Mouse (Mus musculus) adipocyte (in vitro differentiated cells): ENCODE results near the gene Dxo.

Experiments
- DNase-seq: peaks from one replicate; pipeline ENCODE4 v3.0.0-alpha.2; 2016; ENCODE audit warnings: low spot score

Gene Dxo

DNA sequence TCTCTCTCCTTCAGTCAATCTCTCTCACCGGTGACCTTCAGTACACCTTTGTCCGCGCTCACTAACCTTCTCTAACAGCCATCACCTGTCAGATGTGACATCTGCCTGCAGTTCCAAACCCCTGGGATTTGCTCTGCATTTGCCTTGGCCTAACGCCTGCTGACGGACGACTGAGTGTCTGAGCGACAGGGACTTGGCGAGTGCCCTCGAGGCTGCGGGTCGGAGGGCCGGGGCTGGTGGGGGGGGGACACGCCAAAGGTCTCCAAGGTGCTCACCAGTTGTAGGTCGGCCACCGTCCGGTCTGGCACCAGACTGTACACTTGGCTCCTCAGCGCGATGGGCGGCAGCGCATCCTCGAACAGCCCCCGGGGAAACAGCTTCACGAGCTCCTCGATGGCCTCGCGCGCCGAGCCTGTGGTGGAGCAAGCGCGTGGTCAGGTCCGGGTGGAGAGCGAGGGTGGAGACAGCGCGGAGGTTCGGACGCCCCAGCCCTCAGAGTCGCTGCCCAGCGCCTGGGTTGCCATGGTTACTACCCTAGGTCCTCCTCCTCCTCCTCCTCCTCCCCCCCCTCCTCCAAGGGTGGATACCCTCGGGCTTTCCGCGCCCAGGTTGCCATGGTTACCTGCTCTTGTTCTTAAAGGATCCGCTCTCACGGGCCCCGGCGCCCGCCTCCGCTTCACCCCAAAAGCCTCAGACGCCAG, 514 bp upstream of the Dxo start:
- DNase-seq, result peak; percentile 33

DNA sequence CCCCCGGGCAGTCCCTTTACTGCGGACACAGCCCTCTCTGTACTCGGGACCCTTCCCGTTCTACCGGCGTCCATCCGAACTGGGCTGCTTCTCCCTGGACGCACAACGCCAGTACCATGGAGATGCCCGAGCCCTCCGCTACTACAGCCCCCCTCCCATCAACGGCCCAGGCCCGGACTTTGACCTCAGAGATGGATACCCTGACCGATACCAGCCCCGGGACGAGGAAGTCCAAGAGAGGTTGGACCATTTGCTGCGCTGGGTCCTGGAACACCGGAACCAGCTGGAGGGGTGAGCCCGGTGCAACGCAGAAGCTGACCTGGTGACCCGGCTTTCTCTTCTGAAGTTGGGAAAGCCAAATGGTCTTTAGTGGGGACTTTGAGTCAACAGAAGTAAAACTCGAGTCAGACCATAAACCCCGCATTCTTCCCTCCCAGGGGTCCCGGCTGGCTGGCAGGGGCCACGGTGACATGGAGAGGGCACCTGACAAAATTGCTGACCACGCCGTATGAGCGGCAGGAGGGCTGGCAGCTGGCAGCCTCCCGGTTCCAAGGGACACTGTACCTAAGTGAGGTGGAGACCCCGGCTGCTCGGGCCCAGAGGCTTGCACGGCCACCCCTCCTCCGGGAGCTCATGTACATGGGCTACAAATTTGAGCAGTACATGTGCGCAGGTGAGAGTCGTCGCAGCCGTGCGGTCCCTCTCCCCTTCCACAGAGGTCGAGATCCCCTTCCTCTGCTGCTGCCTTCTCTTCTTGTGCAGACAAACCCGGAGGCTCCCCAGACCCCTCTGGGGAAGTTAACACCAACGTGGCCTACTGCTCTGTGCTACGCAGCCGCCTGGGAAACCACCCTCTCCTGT, 875 bp downstream of the Dxo start:
- no peak for DNase-seq

DNA sequence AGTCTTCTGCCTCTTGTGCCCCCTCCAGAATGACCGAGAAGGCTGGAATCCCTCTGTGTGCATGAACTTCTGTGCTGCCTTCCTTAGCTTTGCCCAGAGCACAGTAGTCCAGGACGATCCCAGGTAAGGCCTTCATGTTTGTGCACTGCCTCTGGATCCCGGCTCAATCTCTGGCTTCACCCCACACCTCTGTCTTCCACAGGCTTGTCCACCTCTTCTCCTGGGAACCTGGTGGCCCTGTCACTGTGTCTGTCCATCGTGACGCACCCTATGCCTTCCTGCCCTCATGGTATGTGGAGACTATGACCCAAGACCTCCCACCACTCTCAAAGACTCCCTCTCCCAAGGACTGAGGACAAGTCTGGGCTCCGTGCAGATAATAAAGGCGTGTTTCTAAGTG, 2.0 kb downstream of the Dxo start:
- no peak for DNase-seq

DNA sequence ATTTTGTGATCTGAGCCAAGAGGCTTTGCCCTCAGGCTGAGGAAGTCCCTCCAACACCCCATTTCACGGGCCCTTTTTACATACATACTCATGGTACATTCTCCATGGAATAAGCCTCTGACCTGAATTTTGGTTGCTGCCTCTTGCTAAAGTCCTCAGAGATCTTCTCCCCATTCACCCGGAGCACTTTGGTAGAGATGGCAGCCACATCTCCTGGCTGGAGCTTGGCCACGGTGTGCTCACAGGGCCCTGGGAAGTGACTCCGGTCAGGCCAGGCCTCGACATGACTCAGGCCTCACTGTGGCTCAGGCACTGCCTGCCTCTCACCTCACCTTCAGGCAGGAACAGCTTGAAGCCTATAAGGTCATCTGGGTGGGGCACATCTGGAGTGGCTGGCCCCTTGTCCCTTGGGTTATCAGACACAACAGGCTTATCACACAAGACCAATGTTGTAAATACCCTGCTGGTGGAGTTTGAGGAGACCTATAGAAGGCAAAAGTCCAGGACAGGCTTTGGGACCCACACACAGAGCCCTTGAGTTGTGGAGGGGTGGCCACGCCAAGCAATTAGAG, 4.0 kb downstream of the Dxo start:
- peak; percentile 71 for DNase-seq

DNA sequence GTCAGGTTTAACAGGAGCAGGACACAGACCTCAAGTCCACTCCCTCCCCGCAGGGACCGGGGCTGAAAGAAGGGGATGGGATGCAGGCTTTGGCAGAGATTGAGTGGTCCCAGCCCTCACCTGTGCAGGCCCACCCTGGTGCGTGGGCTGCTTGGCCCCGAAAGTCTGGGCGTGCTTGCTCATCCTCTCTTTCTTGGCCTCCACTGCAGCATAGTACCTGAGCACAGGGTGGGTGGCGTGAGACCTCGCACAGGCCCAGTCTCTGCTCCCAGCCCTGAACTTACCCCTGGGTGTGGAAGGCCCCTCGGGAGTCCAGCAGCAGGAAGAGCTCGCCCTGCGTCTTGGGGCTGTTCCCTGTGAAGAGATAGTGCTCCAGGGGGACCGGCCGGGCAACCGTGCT, 8.1 kb downstream of the Dxo start:
- DNase-seq, result no peak

DNA sequence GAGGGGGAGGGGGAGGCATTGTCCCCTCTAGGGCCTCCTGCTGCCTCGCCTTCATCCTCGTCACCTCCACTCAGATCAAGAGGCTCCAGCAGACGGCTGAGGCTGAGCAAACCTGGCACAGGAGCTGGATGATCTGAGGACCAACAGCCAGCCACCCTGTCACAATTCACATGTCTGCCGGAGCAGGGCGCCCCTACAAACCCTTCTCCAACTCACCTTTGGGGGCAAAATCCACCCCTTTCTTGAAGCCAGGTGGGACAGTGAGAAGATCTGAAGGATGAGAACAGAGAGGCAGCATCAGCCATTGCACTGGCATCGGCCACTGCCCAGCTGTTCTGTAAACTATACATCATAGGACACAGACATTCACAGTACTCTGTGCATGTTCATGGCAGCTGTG, 10.4 kb downstream of the Dxo start:
- no peak for DNase-seq

DNA sequence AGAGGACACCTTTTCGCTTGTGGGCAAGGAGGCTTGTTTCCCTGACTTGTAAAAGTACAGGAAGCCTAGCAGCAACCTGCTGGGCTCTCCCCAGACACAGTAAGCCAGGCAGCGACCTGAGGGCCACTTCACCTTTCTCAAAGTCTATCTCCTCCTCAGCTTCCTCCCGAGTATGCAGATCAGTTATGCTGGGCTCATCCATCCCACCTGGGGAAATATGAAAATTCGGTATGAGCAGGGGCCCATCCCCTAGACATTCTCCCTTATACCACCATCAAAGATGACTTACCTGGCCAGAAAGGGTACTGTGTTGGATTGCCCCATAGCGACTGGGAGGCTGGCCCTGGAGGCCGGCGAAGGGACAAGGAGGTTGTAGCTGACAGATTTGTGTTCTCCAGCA, 10.8 kb downstream of the Dxo start:
- no peak for DNase-seq

DNA sequence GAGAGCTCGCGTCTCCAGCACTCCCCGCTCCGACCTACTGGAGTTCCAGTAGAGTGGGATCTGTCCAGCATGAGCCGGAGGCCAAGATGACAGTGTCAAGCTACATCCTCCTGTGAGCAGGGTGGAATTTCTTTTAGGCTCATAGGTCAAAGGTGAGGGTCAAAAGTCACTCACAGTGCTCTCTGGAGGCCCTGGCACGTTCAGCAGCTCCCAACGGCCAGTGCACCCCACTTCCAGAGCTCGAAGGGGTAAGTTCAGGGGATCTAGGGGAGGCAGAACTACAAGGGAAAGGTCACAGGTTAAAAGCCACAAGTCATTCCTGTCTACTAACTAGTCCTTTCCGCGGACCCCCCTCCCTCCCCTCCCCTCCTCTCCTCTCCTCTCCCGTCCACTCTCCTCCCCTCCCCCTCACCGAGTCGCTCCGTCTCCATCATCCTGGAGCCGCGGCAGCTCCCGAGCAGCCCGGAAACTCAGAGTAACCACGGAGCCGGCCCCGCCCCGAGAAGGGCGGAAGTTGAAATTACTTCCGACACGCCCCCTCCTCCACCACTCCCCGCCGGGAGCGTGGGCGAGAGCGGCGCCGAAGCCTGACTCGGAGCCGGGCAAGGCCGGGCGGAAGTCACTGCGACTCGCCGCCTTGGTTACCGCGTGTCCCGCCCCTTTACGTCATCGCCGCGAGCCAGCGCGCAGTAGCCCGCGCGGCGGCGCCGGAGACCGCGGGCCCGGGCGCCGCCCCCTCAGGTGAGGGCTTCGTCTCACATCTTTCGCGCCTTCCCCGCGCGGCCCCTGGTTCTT, 13.1 kb downstream of the Dxo start, which contains the start of the genes Skiv2l and Nelfe:
Gene Skiv2l (minus strand): TSS at position 489 of the 795 bp plus-strand sequence.
Gene Nelfe (plus strand): TSS at position 670 of the 795 bp plus-strand sequence.
- peak; percentile 98 for DNase-seq

DNA sequence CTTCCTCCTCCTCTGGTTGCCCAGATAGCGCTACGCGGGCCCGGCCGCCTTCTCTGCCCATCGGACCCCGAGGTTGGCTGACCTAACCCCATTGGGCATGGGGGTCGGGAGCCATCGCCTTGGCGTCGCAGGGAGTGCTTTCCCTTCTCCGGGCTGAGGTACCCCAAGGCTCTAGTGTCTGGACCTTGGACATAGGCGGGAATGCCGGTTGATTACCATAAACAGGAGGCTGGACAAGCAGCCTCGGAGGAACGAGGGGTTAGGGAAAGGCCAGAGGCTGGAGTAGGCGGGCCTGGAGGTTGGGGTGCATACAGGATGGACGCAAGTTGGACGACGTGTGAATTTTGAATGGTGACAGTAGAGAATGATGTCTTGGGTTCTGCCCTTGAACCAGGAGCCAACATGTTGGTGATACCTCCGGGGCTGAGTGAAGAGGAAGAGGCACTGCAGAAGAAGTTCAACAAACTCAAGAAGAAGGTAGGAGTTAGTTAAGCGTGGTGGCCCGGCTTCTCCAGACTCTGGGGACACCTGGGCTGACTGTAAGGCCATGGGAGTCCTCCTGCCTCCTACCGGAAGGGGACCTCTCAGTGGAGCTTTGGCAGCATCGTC, 13.8 kb downstream of the Dxo start:
- DNase-seq, result no peak

DNA sequence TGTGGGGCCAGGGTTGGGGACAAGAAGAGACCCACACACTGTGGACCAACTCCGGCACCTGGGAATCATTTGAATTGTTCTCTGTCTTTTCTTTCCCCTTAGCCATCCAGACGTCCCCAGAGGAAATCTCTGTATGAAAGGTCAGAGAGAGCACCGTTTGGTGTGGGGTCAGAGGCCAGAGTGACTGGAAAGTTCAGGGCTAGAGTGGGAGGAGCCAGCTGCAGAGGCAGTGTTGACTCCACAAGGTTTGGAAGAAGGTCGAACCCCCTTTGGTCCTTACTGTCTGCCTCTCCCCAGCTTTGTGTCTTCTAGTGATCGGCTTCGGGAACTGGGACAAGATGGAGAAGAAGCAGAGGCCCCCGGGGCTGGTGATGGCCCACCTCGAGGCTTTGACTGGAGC, 16.7 kb downstream of the Dxo start:
- no peak for DNase-seq

DNA sequence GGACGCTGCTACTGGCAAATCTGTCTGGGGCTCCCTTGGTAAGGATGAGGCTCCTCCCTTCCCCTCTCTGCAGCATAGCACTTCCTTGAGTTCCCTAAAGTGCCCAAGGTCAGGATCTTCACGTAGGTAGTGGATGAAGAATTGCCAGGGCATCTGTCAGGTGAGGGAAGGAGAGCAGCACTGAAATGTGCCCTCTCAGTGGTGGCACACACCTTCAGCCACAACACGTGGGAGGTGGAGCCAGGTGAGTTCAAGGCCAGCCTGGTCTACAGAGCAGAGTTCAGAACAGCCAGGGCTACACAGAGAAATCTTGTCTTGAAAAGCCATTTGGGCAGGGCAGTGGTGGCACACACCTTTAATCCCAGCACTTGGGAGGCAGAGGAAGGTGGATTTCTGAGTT, 17.9 kb downstream of the Dxo start:
- DNase-seq, result no peak

DNA sequence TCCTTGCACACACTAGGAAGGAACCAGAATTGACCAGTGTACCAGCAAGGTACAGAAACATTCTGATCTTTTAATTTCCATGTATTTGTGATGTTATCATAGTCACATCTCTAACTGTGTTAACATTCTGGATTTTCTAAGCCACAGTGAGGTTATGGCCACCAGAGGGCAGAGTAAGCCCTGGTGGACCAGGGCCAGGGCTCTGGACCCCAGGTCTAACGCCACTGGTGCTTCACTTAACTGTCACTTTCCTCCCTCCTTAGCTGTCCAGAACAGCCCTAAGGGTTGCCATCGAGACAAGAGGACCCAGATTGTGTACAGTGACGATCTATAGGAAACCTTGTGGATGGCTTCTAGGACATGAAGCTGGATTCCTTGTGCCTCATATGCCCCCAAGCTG, 19.0 kb downstream of the Dxo start:
- DNase-seq, result peak; percentile 50

DNA sequence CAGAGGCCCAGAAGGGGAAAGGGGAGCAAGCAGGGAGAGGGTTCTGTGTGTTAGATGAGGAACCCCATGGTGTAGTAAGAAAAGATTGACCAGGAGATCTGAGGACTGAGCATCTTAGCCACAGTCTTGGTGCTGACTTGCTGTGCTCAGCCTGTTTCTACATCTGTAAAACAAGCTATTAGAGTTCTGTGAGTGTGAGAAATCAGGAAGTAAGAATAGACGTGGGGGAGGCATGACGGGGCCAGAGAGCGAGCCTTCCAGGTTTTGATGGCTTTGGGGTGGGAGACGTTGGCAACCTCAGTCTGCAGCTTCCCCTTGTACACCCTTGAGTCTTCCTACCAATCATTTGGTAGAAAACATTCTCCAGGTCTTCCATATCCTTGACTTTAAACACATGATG, 21.9 kb downstream of the Dxo start:
- no peak for DNase-seq

DNA sequence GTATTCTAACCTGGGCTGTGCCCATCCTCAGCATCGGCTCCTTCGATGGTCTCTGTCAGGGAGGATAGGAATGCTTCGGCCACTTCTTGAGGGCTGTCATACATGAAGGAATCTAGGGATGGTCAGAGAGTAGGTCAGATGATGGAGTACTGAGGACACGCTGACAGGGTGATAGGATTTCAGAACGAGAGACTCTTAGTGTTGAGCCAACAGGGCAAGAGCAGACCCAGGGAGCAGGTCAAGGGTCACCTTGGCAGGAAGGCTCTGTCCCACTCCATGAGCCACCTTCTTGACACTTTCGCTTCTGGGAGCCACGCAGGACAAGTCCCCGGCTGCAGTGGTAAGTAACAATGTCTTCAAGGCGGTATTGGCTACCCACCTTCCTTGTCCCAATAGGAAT, 23.7 kb downstream of the Dxo start:
- no peak for DNase-seq

DNA sequence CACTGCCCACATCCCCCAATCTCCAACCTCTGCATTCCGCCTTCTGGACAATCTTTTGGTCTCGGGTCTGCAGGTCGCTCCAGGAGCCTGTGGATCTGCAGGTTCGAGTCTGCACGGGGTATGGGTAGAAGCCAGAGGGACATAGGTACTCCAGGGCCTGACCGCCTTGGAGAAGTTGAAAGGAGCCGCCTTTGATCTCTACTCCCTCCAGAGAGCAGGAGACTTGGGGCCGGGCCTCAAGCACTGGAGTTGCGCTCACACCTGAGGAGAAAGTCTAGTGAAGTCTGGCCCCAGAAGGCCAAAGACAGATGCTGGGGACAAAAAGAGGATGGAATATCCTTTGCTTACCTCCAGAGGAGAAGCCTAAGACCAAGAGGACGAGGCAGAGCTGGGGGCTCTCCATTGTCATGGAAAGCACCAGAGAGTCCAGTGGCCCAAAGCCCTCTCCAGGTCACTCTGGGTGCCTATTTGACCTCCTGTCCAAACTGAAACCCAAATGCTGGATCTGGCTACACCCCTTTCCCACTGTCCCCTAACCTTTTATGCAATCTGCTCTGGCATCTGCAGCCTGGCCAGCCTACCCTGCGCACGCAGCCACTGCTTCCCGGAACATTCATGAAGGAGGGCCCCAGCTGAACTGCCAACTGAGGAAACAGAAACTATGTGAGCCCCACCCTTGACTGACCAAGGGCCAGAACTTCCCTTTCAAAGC, 25.0 kb downstream of the Dxo start:
- DNase-seq, result peak; percentile 36

DNA sequence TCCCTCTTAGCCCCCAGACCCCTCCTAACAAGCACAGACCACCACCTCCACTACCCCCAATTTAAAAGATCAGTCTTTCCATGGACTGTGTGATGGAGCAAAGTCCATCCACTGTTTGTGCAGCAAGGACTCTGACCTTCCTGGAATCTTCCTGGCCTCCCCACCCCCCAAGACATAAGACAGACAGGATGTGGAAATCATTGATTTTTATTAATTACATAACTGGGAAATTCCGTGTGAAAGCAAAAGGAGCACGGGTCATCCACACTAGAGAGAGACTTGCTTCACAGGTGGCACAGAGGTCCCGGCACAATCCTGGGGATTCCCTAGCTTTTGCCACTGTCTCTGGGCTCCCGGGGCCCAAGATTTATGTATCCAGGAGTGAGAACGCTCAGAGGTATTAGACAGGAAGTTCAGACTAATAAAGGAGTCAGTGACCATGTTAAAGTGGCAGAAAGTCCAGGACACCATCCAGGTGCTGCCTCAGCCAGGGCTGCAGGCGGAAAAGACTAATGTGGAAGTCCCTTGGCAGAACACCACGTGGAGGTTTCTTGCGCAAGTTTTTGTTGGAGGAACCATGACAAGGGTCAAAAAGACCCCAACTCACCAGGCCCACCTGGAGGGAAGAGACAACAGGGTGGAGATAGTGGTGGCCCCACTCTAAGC, 25.7 kb downstream of the Dxo start, which contains the start of gene Cfb:
Gene Cfb (minus strand): TSS at position 103 of the 666 bp plus-strand sequence.
- peak; percentile 50 for DNase-seq

DNA sequence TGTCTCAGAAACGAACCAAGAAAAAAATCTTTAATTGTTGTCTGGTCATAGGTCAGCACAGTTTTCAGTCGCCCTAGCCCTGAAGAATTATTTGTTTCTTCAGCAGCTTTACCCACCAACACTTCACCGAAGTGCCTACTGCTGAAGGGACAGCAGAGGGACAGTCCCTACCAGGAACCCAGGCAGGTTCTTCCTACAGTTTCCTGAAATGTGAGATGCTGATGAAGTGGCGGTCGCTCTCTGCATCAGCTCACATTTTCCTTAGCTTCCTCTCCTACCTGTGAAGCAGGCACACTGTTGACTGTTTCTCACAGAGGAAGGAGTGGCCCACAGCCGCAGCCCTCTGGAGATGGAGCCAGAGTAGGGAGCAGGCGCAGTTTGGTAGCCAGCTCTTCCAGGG, 29.2 kb downstream of the Dxo start:
- no peak for DNase-seq

DNA sequence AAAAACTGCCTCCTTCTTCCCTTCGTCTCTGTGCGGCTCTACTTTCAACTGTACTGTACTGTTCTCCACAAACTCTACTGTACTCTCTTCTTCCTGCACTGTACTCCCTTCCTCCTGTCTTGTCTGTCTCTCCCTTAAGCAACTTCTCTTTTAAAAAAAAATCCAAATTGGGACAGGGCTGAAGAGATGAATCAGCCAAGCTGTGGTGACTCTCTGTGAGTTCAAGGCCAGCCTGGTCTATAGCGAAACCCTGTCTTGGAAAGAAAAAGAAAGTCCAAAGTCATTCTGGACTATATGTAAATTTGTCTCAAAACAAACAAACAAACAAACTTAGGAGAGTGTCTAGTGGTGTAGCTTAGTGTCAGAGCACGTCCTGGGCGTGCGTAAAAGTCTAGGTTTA, 37.5 kb downstream of the Dxo start:
- no peak for DNase-seq

DNA sequence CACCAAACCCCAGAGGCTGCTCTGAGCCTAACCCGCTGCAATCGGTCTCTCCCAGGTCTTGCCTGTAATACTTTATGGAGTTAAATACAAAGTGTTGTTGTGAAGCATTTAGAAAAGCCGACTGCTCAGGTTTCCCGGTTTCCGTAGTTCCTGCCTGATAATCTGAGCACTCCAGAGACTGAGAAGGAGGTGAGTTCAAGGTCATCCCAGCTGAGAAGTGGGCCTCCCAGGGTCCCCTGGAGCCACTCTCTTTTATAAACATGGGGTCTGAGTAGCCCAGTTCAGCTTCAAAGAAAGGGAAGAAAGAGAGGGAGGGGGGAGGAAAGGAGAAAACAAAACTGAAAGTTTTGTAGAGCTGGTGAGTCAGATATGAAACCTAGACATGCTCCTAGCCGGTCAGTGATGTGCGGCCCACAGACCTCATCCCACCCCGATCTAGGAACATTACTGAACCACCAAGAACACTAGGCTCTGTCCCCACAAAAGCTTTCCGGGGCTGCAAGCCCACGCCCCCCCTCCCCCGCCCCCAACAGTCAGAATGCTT, 42.6 kb downstream of the Dxo start, which contains the start of gene Zbtb12:
Gene Zbtb12 (plus strand): TSS at position 148 of the 544 bp plus-strand sequence.
- no peak for DNase-seq

DNA sequence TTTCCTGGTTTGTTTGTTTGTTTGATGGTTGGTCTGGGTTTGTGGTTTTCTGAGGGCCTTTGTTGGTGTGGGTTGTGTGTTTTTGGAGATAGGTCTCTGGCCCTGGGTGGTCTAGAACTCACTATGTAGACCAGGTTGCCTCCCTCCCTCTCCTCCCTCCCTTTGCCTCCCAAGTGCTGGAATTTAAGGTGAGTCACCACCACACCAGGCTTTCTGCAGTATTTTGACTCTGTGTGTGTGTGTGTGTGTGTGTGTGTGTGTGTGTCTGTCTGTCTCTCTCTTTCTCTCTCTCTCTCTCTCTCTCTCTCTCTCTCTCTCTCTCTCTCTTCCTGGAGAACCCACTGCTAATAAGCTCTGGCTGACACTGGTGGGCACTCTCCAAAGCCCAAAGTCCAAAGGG, 44.3 kb downstream of the Dxo start:
- no peak for DNase-seq
